Mouse (Mus musculus) MEL (cell line): ENCODE measurements around the gene Aldh1a2.

Experiments
- CTCF ChIP-seq, 3 experiments: IDR thresholded peaks in 2 of 3; conservative IDR thresholded peaks in 1 of 3; 2 replicates each; pipeline ENCODE4 v1.5.1; 2011 to 2012; ENCODE audit warnings: low read length in 3 of 3, low read depth in 2 of 3, mild to moderate bottlenecking in 2 of 3, improper control_type of control experiment in 1 of 3, inconsistent platforms in 1 of 3, mixed read lengths in 1 of 3, moderate library complexity in 1 of 3; ENCODE audit not compliant: control insufficient read depth in 1 of 3, insufficient read depth in 1 of 3, poor library complexity in 1 of 3, severe bottlenecking in 1 of 3
- E2F4 ChIP-seq: IDR thresholded peaks from 2 replicates; pipeline ENCODE4 v1.6.1; 2011; ENCODE audit warnings: low read depth, low read length, improper control_type of control experiment, borderline replicate concordance
- TAL1 ChIP-seq: IDR thresholded peaks from 2 replicates; pipeline ENCODE4 v1.6.1; 2012; ENCODE audit warnings: mild to moderate bottlenecking, inconsistent platforms, low read length, moderate library complexity, mixed read lengths
- USF1 ChIP-seq: IDR thresholded peaks from 2 replicates; pipeline ENCODE4 v1.6.1; 2014; ENCODE audit warnings: low read depth, mild to moderate bottlenecking, inconsistent platforms, low read length, improper control_type of control experiment, moderate library complexity

DNA sequence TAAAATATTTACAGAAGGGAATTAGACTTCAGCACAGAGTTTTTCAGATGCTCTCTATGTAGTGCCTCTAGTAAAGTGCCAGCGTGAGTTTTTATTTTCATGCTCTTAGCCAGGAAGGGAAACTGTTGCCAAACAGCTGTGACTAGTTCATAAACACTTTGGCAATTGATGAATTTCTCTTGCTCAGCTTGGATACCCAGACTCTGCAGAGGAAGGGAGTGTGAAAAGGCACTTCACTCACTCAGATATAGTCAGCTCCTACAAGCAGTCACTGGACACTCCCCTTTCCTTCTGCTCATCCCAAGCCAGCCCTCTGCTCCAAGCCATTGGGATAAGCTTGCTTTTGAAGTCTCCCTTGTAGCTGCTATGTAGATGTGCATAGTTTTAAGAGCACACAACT, 21.0 kb downstream of the Aldh1a2 start:
- TF ChIP-seq CTCF (IDR thresholded peaks at IDR 0.05 in 2 of 3, conservative IDR thresholded peaks at IDR 0.05 in 1 of 3; ENCODE audit: control insufficient read depth in 1 of 3, insufficient read depth in 1 of 3, low read depth in 2 of 3, low read length in 3 of 3, poor library complexity in 1 of 3, severe bottlenecking in 1 of 3): no peak
- TF ChIP-seq USF1: no peak
- no peak for TF ChIP-seq E2F4
- TF ChIP-seq TAL1: no peak
